Mouse (Mus musculus): ENCODE measurements around the gene Ivd.

Ivd gene

GRCm38 (mm10) chr2:118882840-118883679, 21.3 kb downstream of the Ivd start:
- peak; percentile 75 for DNase-seq (ENCODE audit: inconsistent ontology term)

- DNase-seq (ENCODE audit: inconsistent ontology term), result no peak
Observed at GRCm38 (mm10) chr2:118887440-118887839, 25.7 kb downstream of the Ivd start.

GRCm38 (mm10) chr2:118887845-118888548, 26.2 kb downstream of the Ivd start:
- DNase-seq (ENCODE audit: inconsistent ontology term), result no peak

GRCm38 (mm10) chr2:118891173-118891572, 29.4 kb downstream of the Ivd start:
- no peak for DNase-seq (ENCODE audit: inconsistent ontology term)

- DNase-seq (ENCODE audit: inconsistent ontology term), result peak; percentile 52
Observed at GRCm38 (mm10) chr2:118895990-118896913, 34.5 kb downstream of the Ivd start.

- no peak for DNase-seq (ENCODE audit: inconsistent ontology term)
Observed at GRCm38 (mm10) chr2:118896914-118897291, 35.1 kb downstream of the Ivd start.

- DNase-seq (ENCODE audit: inconsistent ontology term), result no peak
Observed at GRCm38 (mm10) chr2:118897392-118897791, 35.6 kb downstream of the Ivd start.

GRCm38 (mm10) chr2:118897808-118898207, 36.1 kb downstream of the Ivd start:
- DNase-seq (ENCODE audit: inconsistent ontology term), result no peak

GRCm38 (mm10) chr2:118898771-118899170, 37.0 kb downstream of the Ivd start:
- no peak for DNase-seq (ENCODE audit: inconsistent ontology term)

- no peak for DNase-seq (ENCODE audit: inconsistent ontology term)
Observed at GRCm38 (mm10) chr2:118899306-118899705, 37.6 kb downstream of the Ivd start.

- DNase-seq (ENCODE audit: inconsistent ontology term), result peak; percentile 42
Observed at GRCm38 (mm10) chr2:118899981-118900825, 38.4 kb downstream of the Ivd start, which contains the start of gene Bahd1. Gene Bahd1, plus strand, starts transcription at chr2:118900377.

GRCm38 (mm10) chr2:118900826-118901140, 39.0 kb downstream of the Ivd start:
- no peak for DNase-seq (ENCODE audit: inconsistent ontology term)

- peak; percentile 96 for DNase-seq (ENCODE audit: inconsistent ontology term)
Observed at GRCm38 (mm10) chr2:118901175-118902031, 39.6 kb downstream of the Ivd start.

GRCm38 (mm10) chr2:118902051-118903025, 40.6 kb downstream of the Ivd start:
- DNase-seq (ENCODE audit: inconsistent ontology term), result peak; percentile 73

- peak; percentile 40 for DNase-seq (ENCODE audit: inconsistent ontology term)
Observed at GRCm38 (mm10) chr2:118903333-118903741, 41.6 kb downstream of the Ivd start.

GRCm38 (mm10) chr2:118905433-118906117, 43.8 kb downstream of the Ivd start:
- DNase-seq (ENCODE audit: inconsistent ontology term), result no peak

GRCm38 (mm10) chr2:118906118-118906492, 44.4 kb downstream of the Ivd start:
- no peak for DNase-seq (ENCODE audit: inconsistent ontology term)

GRCm38 (mm10) chr2:118907781-118908180, 46.0 kb downstream of the Ivd start:
- DNase-seq (ENCODE audit: inconsistent ontology term), result no peak
